Mouse (Mus musculus) forebrain, embryonic 16.5 days (tissue): ENCODE measurements around the gene Lck. TPM values are rescaled to one million over a fixed set of nuclear protein-coding genes. Genes with fewer than 3 reads are reported as not detected.

Source experiments
- ATAC-seq: fragments of 200-750 bp; cut with Nextera tagmentation; 2 replicates; pipeline ENCODE4 v1.8.0; 2017; ENCODE audit warnings: mild to moderate bottlenecking, moderate library complexity
- H3K27ac ChIP-seq: fragments of 300-500 bp; sonication (generic); 2 replicates; pipeline ENCODE4 v1.5.1; 2014; ENCODE audit warnings: low read length, control low read depth
- H3K27me3 ChIP-seq: fragments of 300-500 bp; sonication (generic); replicated peaks from 2 replicates; pipeline ENCODE4 v1.6.1; 2014; ENCODE audit warnings: low read length; ENCODE audit not compliant: control insufficient read depth, insufficient read depth
- H3K36me3 ChIP-seq: fragments of 300-500 bp; sonication (generic); 2 replicates; pipeline ENCODE4 v1.6.1; 2014; ENCODE audit not compliant: control insufficient read depth, insufficient read depth
- H3K4me1 ChIP-seq: fragments of 300-500 bp; sonication (generic); replicated peaks from 2 replicates; pipeline ENCODE4 v1.6.1; 2014; ENCODE audit warnings: low read length; ENCODE audit not compliant: control insufficient read depth, insufficient read depth
- H3K4me2 ChIP-seq: fragments of 300-500 bp; sonication (generic); 2 replicates; pipeline ENCODE4 v1.6.1; 2014; ENCODE audit warnings: mild to moderate bottlenecking, low read length, control low read depth
- H3K4me3 ChIP-seq: fragments of 300-500 bp; sonication (generic); replicated peaks from 2 replicates; pipeline ENCODE4 v1.5.1; 2014; ENCODE audit warnings: mild to moderate bottlenecking, low read length, control low read depth
- H3K9ac ChIP-seq: fragments of 300-500 bp; sonication (generic); replicated peaks from 2 replicates; pipeline ENCODE4 v1.6.1; 2014; ENCODE audit warnings: low read depth, low read length, control low read depth
- H3K9me3 ChIP-seq: fragments of 300-500 bp; sonication (generic); 2 replicates; pipeline ENCODE4 v1.6.1; 2016; ENCODE audit warnings: low read length; ENCODE audit not compliant: control insufficient read depth
- whole genome bisulfite sequencing: fragments of 180-500 bp; shearing (Covaris S2); extraction: QIAGEN DNeasy Blood & Tissue Kit; methylation state at CpG from one replicate; pipeline ENCODE4 v1.1.7; 2014; 5-methylcytosine and 5-hydroxymethylcytosine counted together
- polyA plus RNA-seq: library from polyadenylated mRNA; unstranded; fragments of >200 nt; fragmentation: Nextera tagmentation; extraction: Ambion mirVana; gene quantifications from 2 replicates; pipeline ENCODE4 v1.2.1, GENCODE M21; 2015

Gene Lck
- polyA plus RNA-seq, 1 experiment from 2014 or later = 11.1 TPM

- peaks cover 6% of the 10 kb centered on the region for H3K4me1 ChIP-seq
- WGBS = 66% methylated on average over 9 of the region's 10 CpGs
- no peak overlapping the region for H3K4me2 ChIP-seq
- H3K9ac ChIP-seq = no peak overlapping the region
- no peaks in the 10 kb centered on the region for H3K9me3 ChIP-seq
- H3K27me3 ChIP-seq = no peaks in the 10 kb centered on the region
- H3K27ac ChIP-seq = no peak overlapping the region
- no peaks in the 10 kb centered on the region for H3K36me3 ChIP-seq
- no peak for ATAC-seq
- no peak overlapping the region for H3K4me3 ChIP-seq
Observed at GRCm38 (mm10) chr4:129507434-129508236, 65.8 kb downstream of the Lck start.

GRCm38 (mm10) chr4:129505511-129505910 is 67.9 kb downstream of the Lck start:
- no peaks in the 10 kb centered on the region for H3K9me3 ChIP-seq
- no peak overlapping the region for H3K9ac ChIP-seq
- ATAC-seq = no peak
- peaks cover 6% of the 10 kb centered on the region for H3K4me1 ChIP-seq
- H3K36me3 ChIP-seq = no peaks in the 10 kb centered on the region
- 79% methylated on average over 3 of the region's 3 CpGs for WGBS
- H3K4me3 ChIP-seq = no peak overlapping the region
- H3K4me2 ChIP-seq = no peak overlapping the region
- H3K27me3 ChIP-seq = no peaks in the 10 kb centered on the region
- no peak overlapping the region for H3K27ac ChIP-seq

GRCm38 (mm10) chr4:129502901-129503444 is 70.5 kb downstream of the Lck start:
- ATAC-seq = no peak
- Histone ChIP-seq H3K36me3 (no peaks in the 10 kb centered on the region), H3K27me3 (no peaks in the 10 kb centered on the region), H3K9me3 (no peaks in the 10 kb centered on the region), H3K4me2 (no peak overlapping the region), H3K4me3 (no peak overlapping the region), H3K27ac (no peak overlapping the region), H3K9ac (no peak overlapping the region), H3K4me1 (no peaks in the 10 kb centered on the region; the same call in 1 of the 2 replicates)
- WGBS = 82% methylated on average over 11 of the region's 11 CpGs

DNA sequence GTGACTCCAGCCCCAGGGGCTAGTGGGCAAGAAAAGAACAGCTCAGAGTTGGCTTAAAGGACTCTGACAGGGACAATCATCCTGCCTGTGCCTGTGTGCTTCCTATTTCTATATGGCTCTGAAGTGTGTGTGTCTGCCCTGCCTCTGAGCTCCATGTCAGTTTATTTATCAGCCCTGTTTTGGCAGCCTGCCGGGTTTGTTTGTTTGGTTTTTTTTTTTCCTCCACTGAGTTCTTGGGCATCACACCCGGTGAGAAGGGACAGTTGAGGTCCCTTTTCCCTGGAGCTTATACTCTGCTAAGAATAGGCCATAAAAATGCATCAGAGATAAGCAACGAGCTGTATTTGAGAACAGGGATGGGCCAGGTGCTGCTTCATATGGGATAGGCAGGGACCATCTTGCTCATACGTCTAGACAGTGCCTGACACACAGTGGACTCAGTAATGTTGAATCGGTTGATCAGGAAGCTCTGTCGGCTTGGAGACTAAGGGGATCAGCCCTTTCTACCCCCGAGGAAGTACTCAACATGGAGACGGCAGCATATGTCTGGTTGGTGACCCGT is 71.0 kb downstream of the Lck start:
- H3K4me2 ChIP-seq = no peak overlapping the region
- H3K4me3 ChIP-seq = no peak overlapping the region
- no peaks in the 10 kb centered on the region; the same call in 1 of the 2 replicates for H3K4me1 ChIP-seq
- no peaks in the 10 kb centered on the region for H3K9me3 ChIP-seq
- H3K27ac ChIP-seq = no peak overlapping the region
- no peak for ATAC-seq
- WGBS = 78% methylated on average over 9 of the region's 9 CpGs
- no peak overlapping the region for H3K9ac ChIP-seq
- H3K36me3 ChIP-seq = no peaks in the 10 kb centered on the region
- H3K27me3 ChIP-seq = no peaks in the 10 kb centered on the region

GRCm38 (mm10) chr4:129500607-129501566 is 72.6 kb downstream of the Lck start:
- Histone ChIP-seq H3K4me3 (peak overlapping the region; percentile 61), H3K4me2 (peak overlapping the region; percentile 70), H3K36me3 (no peaks in the 10 kb centered on the region), H3K9me3 (no peaks in the 10 kb centered on the region), H3K27ac (peak overlapping the region; percentile 60), H3K9ac (peak overlapping the region; percentile 62), H3K4me1 (peaks cover 12% of the 10 kb centered on the region), H3K27me3 (no peaks in the 10 kb centered on the region)
- under 1% methylated on average over 45 of the region's 49 CpGs for WGBS
- ATAC-seq = peak; percentile 74

DNA sequence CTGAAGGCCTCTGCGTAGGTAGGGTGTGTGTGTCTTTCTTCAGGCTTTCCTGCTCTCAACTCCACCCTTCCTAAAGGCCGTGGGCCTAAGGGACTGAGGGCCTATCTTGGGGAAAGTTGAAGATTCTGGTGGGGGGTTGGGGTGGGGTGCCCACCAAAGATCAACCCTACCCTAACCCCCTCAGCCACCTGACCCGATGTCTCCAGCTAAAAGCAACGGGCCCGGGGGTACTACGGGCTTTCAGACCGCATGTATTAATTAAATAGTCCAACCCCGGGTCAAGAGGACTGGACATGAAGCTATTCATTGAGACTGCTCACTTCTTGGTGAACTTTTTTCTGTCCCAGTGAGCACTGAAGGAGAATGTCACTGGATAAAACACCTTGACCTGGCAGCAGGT is 73.4 kb downstream of the Lck start:
- Histone ChIP-seq H3K27ac (no peak overlapping the region), H3K9ac (no peak overlapping the region; the same call in 1 of the 2 replicates), H3K27me3 (no peaks in the 10 kb centered on the region), H3K9me3 (no peaks in the 10 kb centered on the region), H3K4me1 (peaks cover 17% of the 10 kb centered on the region), H3K36me3 (no peaks in the 10 kb centered on the region), H3K4me3 (peak overlapping the region; percentile 61; the same call in 1 of the 2 replicates), H3K4me2 (peak overlapping the region; percentile 70)
- 76% methylated on average over 8 of the region's 8 CpGs for WGBS
- ATAC-seq = no peak

- WGBS = 86% methylated on average over 3 of the region's 3 CpGs
- peaks cover 17% of the 10 kb centered on the region for H3K4me1 ChIP-seq
- no peak for ATAC-seq
- H3K36me3 ChIP-seq = no peaks in the 10 kb centered on the region
- H3K4me3 ChIP-seq = no peak overlapping the region
- no peaks in the 10 kb centered on the region for H3K9me3 ChIP-seq
- H3K9ac ChIP-seq = no peak overlapping the region
- no peaks in the 10 kb centered on the region for H3K27me3 ChIP-seq
- H3K4me2 ChIP-seq = no peak overlapping the region
- H3K27ac ChIP-seq = no peak overlapping the region
Observed at GRCm38 (mm10) chr4:129498941-129499340, 74.5 kb downstream of the Lck start.
